8 mouse cellular contexts compared by ENCODE assay signal in genomic region chr14:60635911-60636607, GRCm38 (mm10). TPM values are rescaled to one million over a fixed set of nuclear protein-coding genes. Genes with fewer than 3 reads are reported as not detected.
DNase-seq lines count a peak whose midpoint lies in the region; ATAC-seq lines count a peak whose summit lies in the region.

No protein-coding gene starts in this region.

- peak overlapping the region; percentile 97 for H3K4me2 ChIP-seq in hindbrain, embryonic 16.5 days (ENCODE audit: low read length)
- H3K4me2 ChIP-seq in liver, embryonic 11.5 days = peak overlapping the region; percentile 96
- H3K4me2 ChIP-seq in stomach, embryonic 15.5 days = peak overlapping the region; percentile 98

- ATAC-seq in hindbrain, embryonic 16.5 days = no peak
- no peak for ATAC-seq in liver, embryonic 11.5 days (replicated peaks; ENCODE audit: low FRiP score)
- ATAC-seq in stomach, embryonic 15.5 days (ENCODE audit: insufficient read depth, low FRiP score, low read depth) = no peak

- H3K27me3 ChIP-seq in hindbrain, embryonic 16.5 days (replicated peaks; ENCODE audit: control insufficient read depth, insufficient read depth, low read length) = no peaks in the 10 kb centered on the region
- peaks cover 7% of the 10 kb centered on the region; the same call in 1 of the 2 replicates for H3K27me3 ChIP-seq in liver, embryonic 11.5 days (replicated peaks; ENCODE audit: control insufficient read depth, insufficient read depth, low read length)
- H3K27me3 ChIP-seq in stomach, embryonic 15.5 days (replicated peaks) = no peaks in the 10 kb centered on the region; the same call in 1 of the 2 replicates

- peaks cover 29% of the 10 kb centered on the region for H3K4me1 ChIP-seq in hindbrain, embryonic 16.5 days (ENCODE audit: control insufficient read depth, insufficient read depth, low read depth, low read length)
- peaks cover 4% of the 10 kb centered on the region for H3K4me1 ChIP-seq in liver, embryonic 11.5 days (replicated peaks; ENCODE audit: control insufficient read depth, insufficient read depth, low read length)
- peaks cover 10% of the 10 kb centered on the region; the same call in 1 of the 2 replicates for H3K4me1 ChIP-seq in stomach, embryonic 15.5 days

- no peak overlapping the region for H3K27ac ChIP-seq in hindbrain, embryonic 16.5 days (ENCODE audit: low read depth, low read length)
- peak overlapping the region; percentile 22; the same call in 1 of the 2 replicates for H3K27ac ChIP-seq in liver, embryonic 11.5 days (ENCODE audit: low read depth, low read length)
- no peak overlapping the region for H3K27ac ChIP-seq in stomach, embryonic 15.5 days

- peak; percentile 64 for DNase-seq in ES-CJ7 (ENCODE audit: low read depth, low spot score)
- peak; percentile 77 for DNase-seq in embryo, embryonic 10.5 days (ENCODE audit: low spot score)
- no peak for DNase-seq in liver, embryonic 11.5 days (ENCODE audit: low spot score)
- DNase-seq in cerebellum, adult 11-12 months = no peak
- no peak for DNase-seq in ovary, postnatal 14 days (ENCODE audit: low spot score)
- DNase-seq in spleen, adult 12 weeks (ENCODE audit: low spot score) = no peak

- no peaks in the 10 kb centered on the region for H3K36me3 ChIP-seq in hindbrain, embryonic 16.5 days (ENCODE audit: control insufficient read depth, insufficient read depth, low read length)
- H3K36me3 ChIP-seq in liver, embryonic 11.5 days (ENCODE audit: control insufficient read depth, insufficient read depth, low read length) = no peaks in the 10 kb centered on the region; the same call in 1 of the 2 replicates
- H3K36me3 ChIP-seq in stomach, embryonic 15.5 days = no peaks in the 10 kb centered on the region

- H3K4me3 ChIP-seq in hindbrain, embryonic 16.5 days (ENCODE audit: low read length) = peak overlapping the region; percentile 75
- H3K4me3 ChIP-seq in liver, embryonic 11.5 days (ENCODE audit: low read depth, low read length) = peak overlapping the region; percentile 76
- H3K4me3 ChIP-seq in stomach, embryonic 15.5 days (replicated peaks) = peak overlapping the region; percentile 72

- H3K9me3 ChIP-seq in hindbrain, embryonic 16.5 days (ENCODE audit: control insufficient read depth, low read length) = no peaks in the 10 kb centered on the region
- H3K9me3 ChIP-seq in liver, embryonic 11.5 days (ENCODE audit: control insufficient read depth, low read length) = no peaks in the 10 kb centered on the region
- no peaks in the 10 kb centered on the region for H3K9me3 ChIP-seq in stomach, embryonic 15.5 days

- H3K9ac ChIP-seq in hindbrain, embryonic 16.5 days (ENCODE audit: low read depth, low read length) = peak overlapping the region; percentile 22; the same call in 1 of the 2 replicates
- peak overlapping the region; percentile 72 for H3K9ac ChIP-seq in liver, embryonic 11.5 days (ENCODE audit: low read depth, low read length)
- peak overlapping the region; percentile 45; the same call in 1 of the 2 replicates for H3K9ac ChIP-seq in stomach, embryonic 15.5 days

- WGBS in hindbrain, embryonic 16.5 days = 5% methylated on average over 14 of the region's 14 CpGs
- WGBS in liver, embryonic 11.5 days = 13% methylated on average over 14 of the region's 14 CpGs
- 17% methylated on average over 14 of the region's 14 CpGs for WGBS in stomach, embryonic 15.5 days

RNA-seq across cellular contexts. Expression of gene Spata13, which starts 2.3 kb away (rescaled TPM):
- polyA plus RNA-seq in hindbrain, embryonic 16.5 days (2015; fragmentation: Nextera tagmentation; extraction: Ambion mirVana) = 17.1 and 18.2 TPM in 2 replicates
- 14.0 and 16.1 TPM in 2 replicates for polyA plus RNA-seq in liver, embryonic 11.5 days (2014; fragmentation: Nextera tagmentation; extraction: Ambion mirVana)
- 21.5 and 28.6 TPM in 2 replicates for polyA plus RNA-seq in stomach, embryonic 15.5 days (2015; fragmentation: Nextera tagmentation; extraction: Ambion mirVana)

Comparison
In these comparisons a context has a peak if more than half of its experiments do, and no peak if none do; other contexts are left out.
1. DNase-seq: peak in ES-CJ7 (single experiment) and embryo, embryonic 10.5 days (single experiment); none in liver, embryonic 11.5 days (single experiment), cerebellum, adult 11-12 months (single experiment), ovary, postnatal 14 days (single experiment) and spleen, adult 12 weeks (single experiment).
2. H3K9ac ChIP-seq: peak in every context shown above with its lines; median percentile 72 in liver, embryonic 11.5 days; 45 in stomach, embryonic 15.5 days; 22 in hindbrain, embryonic 16.5 days.
3. Peak in every context shown above with its lines, with median percentiles within 50 percentile points of each other: H3K4me2 ChIP-seq and H3K4me3 ChIP-seq.